Mouse (Mus musculus) kidney, adult 18-20 months (tissue): ENCODE measurements around the gene Pde10a.

Source experiments
- DNase-seq: peaks from one replicate; pipeline ENCODE4 v3.0.0; 2021

Pde10a gene

GRCm38 (mm10) chr17:8597790-8598189 lies 72.6 kb downstream of the Pde10a start:
- peak; percentile 68 for DNase-seq

GRCm38 (mm10) chr17:8602976-8603375 lies 77.8 kb downstream of the Pde10a start:
- DNase-seq = no peak

DNA sequence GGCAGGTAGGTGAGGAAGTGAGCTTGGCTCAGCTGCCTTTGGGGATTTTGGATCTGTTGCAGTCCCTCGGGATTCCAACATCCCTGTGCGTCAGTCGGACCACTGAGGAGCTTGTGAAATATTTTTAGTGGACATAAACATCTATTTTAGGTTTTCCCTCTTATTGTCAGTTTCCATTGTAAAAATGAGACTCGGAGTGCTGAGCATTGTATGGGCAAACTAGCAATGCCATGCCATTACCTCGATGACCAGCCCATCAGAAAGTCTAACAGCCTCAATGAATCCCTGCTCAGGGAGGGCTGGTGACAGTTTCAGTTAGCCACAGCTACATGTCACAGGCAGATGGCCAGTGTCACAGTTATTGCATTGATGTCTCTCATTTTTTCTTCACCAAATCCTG lies 80.7 kb downstream of the Pde10a start:
- no peak for DNase-seq

GRCm38 (mm10) chr17:8606695-8607094 lies 81.5 kb downstream of the Pde10a start:
- no peak for DNase-seq

- no peak for DNase-seq
Observed at GRCm38 (mm10) chr17:8611916-8612315, 86.7 kb downstream of the Pde10a start.

- DNase-seq = peak; percentile 85
Observed at GRCm38 (mm10) chr17:8613882-8614551, 88.8 kb downstream of the Pde10a start.

DNA sequence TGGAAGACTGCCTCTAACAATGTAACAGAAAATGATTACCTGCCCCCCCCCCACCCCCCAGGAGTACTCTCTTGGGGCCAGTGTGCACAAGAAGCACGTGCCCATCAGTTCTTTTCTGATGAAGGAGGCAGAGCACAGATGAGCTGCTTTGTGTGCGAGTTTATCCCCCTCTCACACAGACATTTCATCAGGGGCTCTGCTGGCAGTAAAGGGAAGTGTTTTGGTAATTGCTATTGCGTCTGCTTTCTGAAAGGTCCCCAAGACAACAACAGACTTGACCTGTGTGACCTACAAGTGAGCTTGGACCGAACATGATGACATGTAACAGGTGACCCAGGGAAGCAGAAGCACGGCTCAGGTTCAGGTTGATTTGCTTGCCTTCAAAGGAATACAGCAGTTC lies 95.2 kb downstream of the Pde10a start:
- no peak for DNase-seq

DNA sequence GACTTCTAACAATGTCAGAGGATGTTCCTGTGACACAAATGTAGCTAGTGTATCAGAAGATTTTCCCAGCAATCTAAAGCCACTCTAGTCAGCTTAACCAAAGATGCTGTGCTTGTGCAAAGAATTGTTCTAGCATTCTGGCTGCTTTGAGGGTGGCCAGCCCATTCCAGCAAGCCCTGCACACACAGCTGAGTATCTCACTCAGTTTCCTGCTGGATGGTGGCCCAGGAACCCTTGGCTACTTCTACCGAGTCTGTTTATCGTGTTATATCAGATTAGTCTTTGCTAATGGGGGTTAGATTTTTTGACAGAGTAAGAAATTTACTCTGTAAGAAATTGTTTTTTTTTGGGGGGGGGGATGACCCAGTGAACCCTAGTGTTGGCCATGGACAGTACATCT lies 95.9 kb downstream of the Pde10a start:
- DNase-seq = no peak

GRCm38 (mm10) chr17:8621906-8622305 lies 96.7 kb downstream of the Pde10a start:
- no peak for DNase-seq

- DNase-seq = no peak
Observed at GRCm38 (mm10) chr17:8626421-8626820, 101.2 kb downstream of the Pde10a start.

- no peak for DNase-seq
Observed at GRCm38 (mm10) chr17:8631701-8632100, 106.5 kb downstream of the Pde10a start.

- no peak for DNase-seq
Observed at GRCm38 (mm10) chr17:8633596-8633995, 108.4 kb downstream of the Pde10a start.

GRCm38 (mm10) chr17:8634476-8634875 lies 109.3 kb downstream of the Pde10a start:
- DNase-seq = no peak

DNA sequence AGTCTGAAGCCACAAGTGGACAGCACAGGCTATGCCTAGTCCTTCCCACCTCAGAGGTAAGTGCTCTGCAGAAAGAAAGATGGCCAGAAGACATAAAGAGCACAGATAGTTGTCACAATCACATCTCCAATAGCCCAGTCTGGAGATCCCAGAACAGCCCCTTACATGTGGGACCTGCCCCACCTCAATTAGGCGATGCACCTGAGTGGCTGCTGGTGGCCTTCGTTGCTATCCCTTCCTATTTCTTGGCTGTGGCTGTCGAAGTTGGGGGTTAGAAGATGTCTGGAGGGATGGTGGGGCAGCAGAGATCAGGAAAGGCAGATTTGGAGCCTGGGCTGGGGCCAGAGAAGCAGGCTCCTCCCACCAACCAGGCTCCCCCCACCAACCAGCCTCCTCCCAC lies 111.1 kb downstream of the Pde10a start:
- DNase-seq = no peak

- DNase-seq = no peak
Observed at GRCm38 (mm10) chr17:8636691-8637090, 111.5 kb downstream of the Pde10a start.

GRCm38 (mm10) chr17:8637181-8637580 lies 112.0 kb downstream of the Pde10a start:
- no peak for DNase-seq

DNA sequence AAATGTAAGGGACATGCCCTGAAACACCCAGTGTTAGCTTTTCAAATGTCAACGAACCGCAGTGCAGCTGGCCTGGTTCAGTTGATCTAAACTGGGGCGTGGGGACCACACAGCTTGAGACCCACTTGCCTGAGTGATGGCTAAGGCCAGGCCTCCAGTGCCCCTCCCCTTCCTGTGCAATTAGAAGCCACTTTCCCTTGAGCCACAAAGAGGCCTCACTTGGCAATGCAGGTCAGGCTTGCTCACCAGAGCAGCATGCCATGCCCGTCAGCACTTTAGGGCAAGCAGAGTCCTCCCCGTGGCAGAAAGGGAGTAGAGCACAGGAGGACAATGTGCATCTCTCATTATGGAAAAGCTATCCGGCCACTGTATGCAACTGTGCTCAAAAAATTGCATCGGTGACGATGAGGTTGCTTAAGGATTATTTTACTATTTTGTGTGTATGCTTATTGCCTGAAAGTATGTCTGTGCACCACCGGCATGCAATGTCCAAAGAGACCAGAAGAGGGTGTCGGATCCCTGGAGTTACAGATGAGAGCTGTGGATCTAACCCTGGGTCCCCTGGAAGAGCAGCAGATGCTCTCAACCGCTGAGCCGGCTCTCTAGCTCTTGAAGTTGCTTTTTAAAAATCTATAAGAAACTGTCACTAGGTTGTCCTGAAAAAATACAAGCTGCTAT lies 114.7 kb downstream of the Pde10a start:
- DNase-seq = no peak

- no peak for DNase-seq
Observed at GRCm38 (mm10) chr17:8640741-8641480, 115.7 kb downstream of the Pde10a start.

GRCm38 (mm10) chr17:8641491-8641890 lies 116.3 kb downstream of the Pde10a start:
- DNase-seq = no peak

DNA sequence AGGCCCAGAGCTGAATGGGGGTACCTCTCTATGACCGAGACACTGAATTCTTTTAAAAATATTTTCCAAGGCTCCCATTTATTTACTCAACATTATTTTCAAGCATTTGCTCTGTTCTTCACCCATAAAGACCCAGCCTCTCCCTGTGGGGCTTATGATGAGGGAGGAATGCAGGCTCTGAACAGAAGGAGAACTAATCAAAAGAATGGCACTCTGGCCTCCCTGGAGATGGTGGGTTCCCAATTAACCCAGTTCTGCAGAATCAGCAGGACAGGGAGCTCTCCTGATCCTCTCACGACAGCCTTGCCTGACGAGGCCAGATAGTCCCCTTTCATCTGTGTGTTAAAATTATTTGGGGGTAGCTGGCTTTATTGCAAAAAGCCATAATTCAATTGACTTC lies 117.2 kb downstream of the Pde10a start:
- DNase-seq = no peak

DNA sequence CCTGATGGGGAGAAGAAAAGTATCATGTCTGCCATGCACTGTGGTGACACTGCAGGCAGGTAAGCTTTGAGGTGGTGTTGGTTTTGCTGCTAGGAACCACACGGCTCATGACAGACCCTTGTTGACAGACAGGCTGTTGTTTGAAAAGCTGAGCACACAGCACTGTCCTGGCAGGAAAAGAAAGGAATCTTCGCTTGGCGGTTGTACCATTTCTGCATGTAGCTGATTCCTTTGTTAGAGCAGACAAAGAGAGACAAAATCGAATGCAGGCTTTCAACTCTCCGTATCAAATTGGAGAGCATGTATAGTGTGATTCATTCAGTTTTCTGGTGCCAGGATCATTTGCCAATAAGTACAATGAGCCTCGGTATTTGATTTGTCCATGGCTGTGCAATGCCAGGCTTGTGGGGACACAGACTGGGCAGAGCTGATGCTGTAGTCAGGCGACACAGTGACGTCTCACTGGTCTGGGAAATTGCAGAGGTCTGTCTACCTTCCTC lies 122.2 kb downstream of the Pde10a start:
- DNase-seq = no peak

DNA sequence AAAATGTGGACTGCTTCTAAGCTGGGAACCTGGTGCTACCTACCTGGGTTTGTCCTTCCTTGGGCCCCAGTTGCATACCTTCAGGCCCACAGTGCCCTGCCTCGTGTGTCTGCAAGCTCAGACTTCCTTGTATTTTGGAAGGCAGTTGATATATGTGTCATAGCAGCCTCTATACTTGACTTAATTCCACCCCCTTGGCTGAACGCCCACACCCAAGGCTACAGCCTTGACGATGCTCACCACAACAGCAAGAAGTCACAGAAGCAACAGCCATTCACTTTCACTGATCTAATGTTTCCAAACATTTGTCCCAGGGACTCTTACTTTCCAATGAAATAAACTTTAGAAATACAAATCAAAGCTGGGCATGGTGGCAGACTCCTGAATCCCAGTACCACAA lies 123.1 kb downstream of the Pde10a start:
- no peak for DNase-seq

DNA sequence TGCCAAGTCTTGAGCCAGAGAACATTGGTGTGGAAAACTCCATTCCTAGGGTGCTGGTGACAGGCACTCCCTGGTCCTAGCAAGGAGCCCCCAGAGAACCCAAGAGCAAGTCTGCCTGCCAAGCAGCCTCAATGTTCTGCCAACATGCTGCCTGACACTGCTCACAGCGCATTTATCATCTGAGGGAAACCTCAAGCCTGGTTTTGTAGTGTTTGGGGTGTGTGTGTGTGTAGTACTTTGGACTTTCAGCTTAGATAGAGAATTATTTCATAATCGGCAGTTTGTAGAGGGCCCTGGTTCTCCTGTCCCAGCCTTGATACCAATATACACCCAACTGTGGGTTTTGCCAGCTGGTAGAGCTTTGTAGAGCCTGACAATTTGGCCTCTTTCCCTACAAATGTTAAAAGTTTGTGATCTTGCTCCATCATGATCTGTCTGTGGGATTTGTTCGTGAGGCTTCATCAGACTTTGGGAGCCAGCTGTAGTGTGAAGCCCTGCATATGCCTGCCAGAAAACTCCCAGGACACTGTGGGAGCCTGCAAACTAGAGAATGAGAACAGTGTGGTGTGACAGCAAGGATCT lies 127.6 kb downstream of the Pde10a start:
- DNase-seq = no peak

DNA sequence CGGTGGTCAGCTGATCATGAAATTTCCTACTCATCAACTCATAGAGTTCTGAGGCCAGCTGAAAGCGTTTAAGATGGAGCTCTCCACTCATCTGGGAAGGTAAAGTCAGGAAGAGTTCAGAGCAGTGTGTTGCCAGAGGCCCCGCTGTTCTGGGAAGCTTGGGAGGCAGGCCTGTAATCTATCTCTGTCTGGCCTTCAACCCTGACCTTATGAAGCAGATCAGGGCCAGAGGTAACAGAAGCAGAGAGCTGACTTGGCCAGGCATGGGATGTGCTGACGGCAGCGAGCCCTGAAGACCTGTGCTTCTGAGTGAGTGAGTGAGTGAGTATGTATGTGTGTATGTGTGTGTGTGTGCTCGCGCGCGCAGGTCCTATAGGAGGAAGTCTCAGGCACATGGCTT lies 132.5 kb downstream of the Pde10a start:
- DNase-seq = no peak
